Mouse (Mus musculus) lung, postnatal 0 days (tissue): ENCODE measurements around the gene Uvrag.

ENCODE experiments used
- CTCF ChIP-seq: IDR thresholded peaks from 2 replicates; pipeline ENCODE4 v1.5.1; 2016; ENCODE audit warnings: antibody characterized with exemption, mild to moderate bottlenecking
- EP300 ChIP-seq: IDR thresholded peaks from 2 replicates; pipeline ENCODE4 v1.6.1; 2016; ENCODE audit warnings: antibody characterized with exemption, mild to moderate bottlenecking, control low read depth

GRCm38 (mm10) chr7:99095191-99095590 lies 45.8 kb downstream of the Uvrag start:
- TF ChIP-seq CTCF (peak; percentile 66), EP300 (no peak)
